Mouse (Mus musculus): ENCODE measurements at regions not wholly inside any gene's neighbourhood (a gene's known extent, or its start where the extent isn't known, plus 50 kb on each side); places are given as distances from the start of the nearest gene placed in this dataset.

DNA sequence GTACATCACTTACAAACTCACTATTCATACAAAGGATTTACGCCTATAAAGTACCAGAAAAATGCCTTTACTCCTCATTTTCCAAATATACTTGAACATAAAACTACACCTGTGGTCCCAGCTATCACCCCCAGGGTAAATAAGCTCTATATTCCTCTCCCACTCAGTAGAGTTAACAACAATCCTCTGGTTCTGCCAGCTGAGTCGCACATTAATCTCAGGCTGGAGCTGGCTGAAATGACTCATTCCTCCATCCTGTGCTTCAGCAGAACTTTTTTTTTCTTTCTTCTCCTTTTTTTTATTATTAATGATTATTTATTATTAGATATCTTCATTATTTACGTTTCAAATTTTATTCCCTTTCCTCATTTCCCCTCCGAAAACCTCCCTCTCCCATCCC lies 2402.8 kb upstream of the Gm7489 start:
- no peaks in the 10 kb centered on the region for H3K36me3 ChIP-seq (ENCODE audit: control insufficient read depth, insufficient read depth)
- no peaks in the 10 kb centered on the region for H3K4me1 ChIP-seq (replicated peaks; ENCODE audit: control insufficient read depth, insufficient read depth, low read length)
- H3K4me2 ChIP-seq (replicated peaks; ENCODE audit: low read depth): no peak overlapping the region
- H3K27ac ChIP-seq (ENCODE audit: low read depth, low read length): no peak overlapping the region
- no peak for TF ChIP-seq CTCF (IDR thresholded peaks at IDR 0.05; ENCODE audit: low read depth)
- WGBS: 73% methylated on average over 4 of the region's 4 CpGs
- H3K9me3 ChIP-seq (ENCODE audit: control insufficient read depth): no peaks in the 10 kb centered on the region
- H3K9ac ChIP-seq (ENCODE audit: low read depth, low read length): no peak overlapping the region
- ATAC-seq: no peak
- H3K27me3 ChIP-seq (replicated peaks; ENCODE audit: control insufficient read depth, insufficient read depth, low read length): no peaks in the 10 kb centered on the region
- no peak overlapping the region for H3K4me3 ChIP-seq (ENCODE audit: low read depth, low read length)

GRCm38 (mm10) chr15:51484207-51484606 lies 2400.5 kb upstream of the Gm7489 start:
- H3K4me1 ChIP-seq (replicated peaks; ENCODE audit: control insufficient read depth, insufficient read depth, low read length): no peaks in the 10 kb centered on the region
- 88% methylated on average over 2 of the region's 2 CpGs for WGBS
- TF ChIP-seq CTCF (IDR thresholded peaks at IDR 0.05; ENCODE audit: low read depth): no peak
- H3K27ac ChIP-seq (ENCODE audit: low read depth, low read length): no peak overlapping the region
- no peaks in the 10 kb centered on the region for H3K36me3 ChIP-seq (ENCODE audit: control insufficient read depth, insufficient read depth)
- H3K9ac ChIP-seq (ENCODE audit: low read depth, low read length): no peak overlapping the region
- H3K27me3 ChIP-seq (replicated peaks; ENCODE audit: control insufficient read depth, insufficient read depth, low read length): no peaks in the 10 kb centered on the region
- H3K4me2 ChIP-seq (replicated peaks; ENCODE audit: low read depth): no peak overlapping the region
- no peak overlapping the region for H3K4me3 ChIP-seq (ENCODE audit: low read depth, low read length)
- no peak for ATAC-seq
- no peaks in the 10 kb centered on the region for H3K9me3 ChIP-seq (ENCODE audit: control insufficient read depth)

DNA sequence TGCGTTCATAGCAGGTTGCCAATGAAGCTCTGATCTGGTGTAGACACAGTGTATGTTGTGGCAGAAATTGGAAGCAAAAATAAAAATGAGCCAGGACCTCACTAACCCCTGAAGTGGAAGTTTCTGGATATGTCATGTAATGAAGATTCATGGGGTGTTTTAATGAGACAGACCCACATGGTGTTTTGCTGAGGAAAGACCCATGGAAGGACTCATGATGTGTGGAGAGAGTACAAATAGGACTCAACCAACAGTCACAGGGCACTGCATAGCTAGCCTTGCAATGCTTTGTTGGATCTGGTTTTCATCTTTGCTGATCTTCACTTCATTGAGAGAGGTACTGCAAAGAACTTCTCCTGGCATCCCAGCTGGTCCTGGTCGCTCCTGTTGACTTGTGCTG lies 2399.2 kb upstream of the Gm7489 start:
- no peak for ATAC-seq
- H3K36me3 ChIP-seq (ENCODE audit: control insufficient read depth, insufficient read depth): no peaks in the 10 kb centered on the region
- no peak for TF ChIP-seq CTCF (IDR thresholded peaks at IDR 0.05; ENCODE audit: low read depth)
- WGBS: 79% methylated on average over 2 of the region's 2 CpGs
- no peak overlapping the region for H3K27ac ChIP-seq (ENCODE audit: low read depth, low read length)
- H3K9me3 ChIP-seq (ENCODE audit: control insufficient read depth): no peaks in the 10 kb centered on the region
- H3K4me3 ChIP-seq (ENCODE audit: low read depth, low read length): no peak overlapping the region
- H3K27me3 ChIP-seq (replicated peaks; ENCODE audit: control insufficient read depth, insufficient read depth, low read length): no peaks in the 10 kb centered on the region
- no peak overlapping the region for H3K4me2 ChIP-seq (replicated peaks; ENCODE audit: low read depth)
- no peaks in the 10 kb centered on the region for H3K4me1 ChIP-seq (replicated peaks; ENCODE audit: control insufficient read depth, insufficient read depth, low read length)
- H3K9ac ChIP-seq (ENCODE audit: low read depth, low read length): no peak overlapping the region

- Histone ChIP-seq H3K9me3 (ENCODE audit: control insufficient read depth) (no peaks in the 10 kb centered on the region), H3K4me3 (ENCODE audit: low read depth, low read length) (no peak overlapping the region), H3K4me2 (replicated peaks; ENCODE audit: low read depth) (no peak overlapping the region), H3K36me3 (ENCODE audit: control insufficient read depth, insufficient read depth) (no peaks in the 10 kb centered on the region), H3K27ac (ENCODE audit: low read depth, low read length) (no peak overlapping the region), H3K27me3 (replicated peaks; ENCODE audit: control insufficient read depth, insufficient read depth, low read length) (no peaks in the 10 kb centered on the region), H3K4me1 (replicated peaks; ENCODE audit: control insufficient read depth, insufficient read depth, low read length) (no peaks in the 10 kb centered on the region), H3K9ac (ENCODE audit: low read depth, low read length) (no peak overlapping the region)
- WGBS: 65% methylated on average over 12 of the region's 12 CpGs
- no peak for ATAC-seq
- no peak for TF ChIP-seq CTCF (IDR thresholded peaks at IDR 0.05; ENCODE audit: low read depth)
Measured at GRCm38 (mm10) chr15:51502058-51502741, 2382.5 kb upstream of the Gm7489 start.

DNA sequence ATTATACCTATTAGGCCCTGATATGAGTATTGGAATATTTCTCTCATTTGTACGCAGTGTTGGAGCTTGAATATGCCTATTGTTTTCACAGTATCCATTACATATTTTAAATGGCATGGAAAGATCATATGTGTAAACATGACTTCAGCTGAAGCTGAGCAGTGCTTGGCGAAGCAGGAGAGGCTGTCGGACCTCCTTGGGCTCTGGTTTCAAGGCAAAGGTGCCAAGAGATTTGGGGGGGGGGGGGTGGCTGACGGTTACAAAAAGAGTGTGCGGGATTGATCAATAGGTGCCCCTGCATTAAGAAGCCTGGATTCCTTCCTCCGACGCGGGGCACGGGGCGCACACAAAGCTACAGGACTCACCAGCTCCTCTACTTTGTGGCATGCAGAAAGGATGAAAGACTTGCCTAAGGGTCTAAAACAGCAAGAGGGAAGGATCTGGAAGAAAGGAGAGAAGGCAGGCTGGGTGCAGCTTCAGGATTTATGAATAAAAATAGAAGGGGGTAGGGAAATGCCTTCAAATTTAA lies 2381.9 kb upstream of the Gm7489 start:
- no peak for ATAC-seq
- Histone ChIP-seq H3K27me3 (replicated peaks; ENCODE audit: control insufficient read depth, insufficient read depth, low read length) (no peaks in the 10 kb centered on the region), H3K27ac (ENCODE audit: low read depth, low read length) (no peak overlapping the region), H3K36me3 (ENCODE audit: control insufficient read depth, insufficient read depth) (no peaks in the 10 kb centered on the region), H3K4me1 (replicated peaks; ENCODE audit: control insufficient read depth, insufficient read depth, low read length) (no peaks in the 10 kb centered on the region), H3K4me3 (ENCODE audit: low read depth, low read length) (no peak overlapping the region), H3K9me3 (ENCODE audit: control insufficient read depth) (no peaks in the 10 kb centered on the region), H3K4me2 (replicated peaks; ENCODE audit: low read depth) (0 out of 2 replicates have a peak overlapping the region, but pooled peaks have one; percentile 13), H3K9ac (ENCODE audit: low read depth, low read length) (no peak overlapping the region)
- 67% methylated on average over 10 of the region's 10 CpGs for WGBS
- no peak for TF ChIP-seq CTCF (IDR thresholded peaks at IDR 0.05; ENCODE audit: low read depth)

GRCm38 (mm10) chr15:51503341-51503740 lies 2381.4 kb upstream of the Gm7489 start:
- no peak overlapping the region for H3K9ac ChIP-seq (ENCODE audit: low read depth, low read length)
- H3K36me3 ChIP-seq (ENCODE audit: control insufficient read depth, insufficient read depth): no peaks in the 10 kb centered on the region
- H3K9me3 ChIP-seq (ENCODE audit: control insufficient read depth): no peaks in the 10 kb centered on the region
- H3K27ac ChIP-seq (ENCODE audit: low read depth, low read length): no peak overlapping the region
- H3K4me2 ChIP-seq (replicated peaks; ENCODE audit: low read depth): no peak overlapping the region
- H3K27me3 ChIP-seq (replicated peaks; ENCODE audit: control insufficient read depth, insufficient read depth, low read length): no peaks in the 10 kb centered on the region
- TF ChIP-seq CTCF (IDR thresholded peaks at IDR 0.05; ENCODE audit: low read depth): no peak
- 24% methylated on average over 7 of the region's 8 CpGs for WGBS
- no peak overlapping the region for H3K4me3 ChIP-seq (ENCODE audit: low read depth, low read length)
- H3K4me1 ChIP-seq (replicated peaks; ENCODE audit: control insufficient read depth, insufficient read depth, low read length): no peaks in the 10 kb centered on the region
- no peak for ATAC-seq
